Mouse (Mus musculus) bone marrow macrophage, adult 2 months (primary cell): ENCODE results near the gene Kat6b.

ENCODE experiments used
- CTCF ChIP-seq: IDR thresholded peaks from 2 replicates; pipeline ENCODE4 v1.5.1; 2012; ENCODE audit warnings: low read depth, mild to moderate bottlenecking, low read length, moderate library complexity
- POLR2A ChIP-seq: IDR thresholded peaks from 2 replicates; pipeline ENCODE4 v1.6.1; 2012; ENCODE audit warnings: mild to moderate bottlenecking, low read depth, low read length, borderline replicate concordance

GRCm38 (mm10) chr14:21600174-21600566 lies 118.9 kb downstream of the Kat6b start:
- TF ChIP-seq CTCF (no peak), POLR2A (no peak)
